Mouse (Mus musculus): ENCODE results near the gene Mrps6. TPM values are rescaled to one million over a fixed set of nuclear protein-coding genes. Genes with fewer than 3 reads are reported as not detected.

Gene Mrps6
- 89.2 TPM for polyA plus RNA-seq (2014; fragmentation: Illumina TruSeq; extraction: RNeasy Lipid Tissue Mini Kit (QIAGEN cat#74804); ENCODE audit: low read depth, low replicate concordance)

DNA sequence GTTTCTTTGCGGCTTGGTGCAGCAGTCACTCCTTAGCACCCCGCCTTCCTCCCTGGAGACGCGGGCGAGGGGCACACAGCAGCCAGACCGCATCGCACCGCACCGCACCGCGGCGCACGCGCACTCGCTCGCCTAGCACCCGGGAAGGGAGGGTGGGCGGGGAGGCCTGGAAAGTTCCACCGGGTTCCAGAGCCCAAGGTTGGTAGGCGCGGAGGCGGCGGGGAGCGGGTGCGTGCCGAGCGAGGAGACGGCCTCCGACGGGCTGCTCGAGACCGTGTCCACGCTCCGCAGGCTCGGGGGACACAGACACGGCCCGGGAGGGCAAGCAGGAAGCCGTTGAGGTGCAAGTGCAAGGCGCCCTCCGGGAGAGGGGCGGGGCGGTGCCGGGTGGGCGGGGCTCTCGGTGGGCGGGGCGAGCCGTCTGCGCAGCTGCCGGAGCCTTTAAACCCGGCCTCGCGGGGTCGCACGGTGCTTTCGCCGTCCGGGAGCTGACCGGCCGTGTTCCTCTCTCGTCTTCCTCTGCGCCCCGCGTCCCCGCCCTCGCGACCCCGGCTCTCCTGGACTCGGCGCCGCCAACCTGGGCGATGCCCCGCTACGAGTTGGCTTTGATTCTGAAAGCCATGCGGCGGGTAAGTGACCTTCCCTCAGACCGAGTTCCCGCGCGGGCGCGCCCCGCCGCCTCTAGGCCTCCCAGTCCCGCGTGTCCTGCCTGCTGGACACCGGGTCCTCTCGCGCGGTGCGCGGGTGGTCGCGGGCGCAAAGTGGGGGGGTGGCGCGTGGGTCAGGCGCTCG, at the start of gene Mrps6, which contains the start of the genes Gm49711 and Slc5a3:
Mrps6 (plus strand) TSS at position 419 of the 792 bp plus-strand sequence.
Gm49711 (plus strand) TSS at position 465 of the 792 bp plus-strand sequence.
Slc5a3 (plus strand) TSS at position 471 of the 792 bp plus-strand sequence.

Other genes starting within 250 kb of the Mrps6 start
- gene Gm49711, start within 50 bp of the Mrps6 start, polyA plus RNA-seq (2014; fragmentation: Illumina TruSeq; extraction: RNeasy Lipid Tissue Mini Kit (QIAGEN cat#74804); ENCODE audit: low read depth, low replicate concordance): not detected
- gene Slc5a3, start 52 bp downstream of the Mrps6 start, polyA plus RNA-seq (2014; fragmentation: Illumina TruSeq; extraction: RNeasy Lipid Tissue Mini Kit (QIAGEN cat#74804); ENCODE audit: low read depth, low replicate concordance): 2.4 TPM
- gene Kcne2, start 234.1 kb downstream of the Mrps6 start, polyA plus RNA-seq (2014; fragmentation: Illumina TruSeq; extraction: RNeasy Lipid Tissue Mini Kit (QIAGEN cat#74804); ENCODE audit: low read depth, low replicate concordance): not detected
- gene Smim11, start 243.0 kb downstream of the Mrps6 start, polyA plus RNA-seq (2014; fragmentation: Illumina TruSeq; extraction: RNeasy Lipid Tissue Mini Kit (QIAGEN cat#74804); ENCODE audit: low read depth, low replicate concordance): 183 TPM